Mouse (Mus musculus) brain, embryonic 14.5 days (tissue): ENCODE measurements around the gene Slc25a51.

Experiments used
- CTCF ChIP-seq: fragments of 200-500 bp; IDR thresholded peaks from 2 replicates; pipeline ENCODE4 v1.5.1; 2012; ENCODE audit warnings: inconsistent platforms, mild to moderate bottlenecking, moderate library complexity, borderline replicate concordance; ENCODE audit not compliant: insufficient read depth, insufficient read length; ENCODE audit errors: extremely low read depth
- POLR2A ChIP-seq: fragments of 200-500 bp; IDR thresholded peaks from 2 replicates; pipeline ENCODE4 v1.6.1; 2012; ENCODE audit warnings: mild to moderate bottlenecking, inconsistent platforms, borderline replicate concordance; ENCODE audit not compliant: poor library complexity, insufficient read depth, insufficient read length, severe bottlenecking; ENCODE audit errors: extremely low read depth

GRCm38 (mm10) chr4:45409270-45409669, 704 bp upstream of the Slc25a51 start:
- TF ChIP-seq POLR2A (no peak), CTCF (peak; percentile 19; the same call in 1 of the 2 replicates)
